In the genomic region with DNA sequence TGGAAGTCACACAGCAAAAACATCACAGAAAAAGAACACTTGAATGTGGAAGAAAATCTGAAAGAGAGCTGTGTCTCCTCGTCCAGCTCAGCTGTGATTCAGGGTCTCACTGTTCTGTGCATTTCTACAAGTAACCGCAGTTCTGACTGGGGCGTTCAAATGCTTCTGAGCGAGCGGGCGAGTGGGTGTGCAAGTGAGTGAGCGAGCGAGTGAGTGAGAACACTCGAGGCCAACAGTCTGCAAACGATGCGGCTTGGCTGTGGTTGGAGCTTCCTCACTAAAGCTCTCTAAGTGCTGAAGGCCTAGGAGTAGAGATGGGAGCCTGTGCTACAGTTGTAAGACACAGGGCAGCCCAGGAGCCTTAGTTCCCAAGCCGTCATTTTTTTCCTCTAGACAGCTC, we compare ENCODE assay signal across 30 mouse cellular contexts. TPM values are rescaled to one million over a fixed set of nuclear protein-coding genes. Genes with fewer than 3 reads are reported as not detected.
A peak's percentile ranks its signal among the peaks of the same experiment; 100 is the strongest.
DNase-seq lines count a peak whose midpoint lies in the region.
"Had no signal": no experiment of that assay in that cellular context is flagged by ENCODE, and none has a peak within 500 bp of the region (broad histone marks: within the 10 kb centered on the region; RNA-seq: fewer than 3 reads in every experiment).

No protein-coding gene starts in this region.

- peaks cover 5% of the 10 kb centered on the region; the same call in 1 of the 2 replicates for H3K36me3 ChIP-seq in limb, embryonic 10.5 days
- H3K36me3 ChIP-seq: forebrain, embryonic 12.5 days; midbrain, embryonic 13.5 days had no signal

- peak; percentile 33 to 46 for DNase-seq in layer of hippocampus, postnatal 36 days
- DNase-seq in layer of hippocampus, adult 11-12 months (ENCODE audit: low spot score): no peak
- DNase-seq in right cerebral cortex, adult 18-20 months: peak; percentile 81
- DNase-seq in right cerebral cortex, postnatal 10 days (ENCODE audit: low spot score in 2 of 2): no peak
- peak; percentile 34 for DNase-seq in right cerebral cortex, postnatal 14 days
- DNase-seq in limb, embryonic 10.5 days (ENCODE audit: low spot score): no peak
- no peak for DNase-seq in embryo, embryonic 9.5 days (ENCODE audit: extremely low spot score)
- DNase-seq: adrenal gland, postnatal 25 days; B cell, adult 2 months; cerebellum, adult 2 months; cerebellum, postnatal 14 days; forebrain, postnatal 0 days; gastrocnemius, adult 2 months; gastrocnemius, postnatal 36 days; heart, adult 18-20 months; heart, postnatal 4 days; kidney, adult 9 months; kidney, postnatal 10 days; liver, postnatal 0 days; lung, postnatal 4 days; thymus, adult 18-20 months; thymus, postnatal 25 days had no signal

- H3K4me1 ChIP-seq in limb, embryonic 10.5 days: 0 out of 2 replicates have a peak, but pooled peaks cover 3% of the 10 kb centered on the region
- H3K4me1 ChIP-seq: embryonic facial prominence, embryonic 10.5 days; embryonic facial prominence, embryonic 15.5 days; forebrain, embryonic 12.5 days; heart, embryonic 12.5 days; hindbrain, embryonic 13.5 days; midbrain, embryonic 13.5 days had no signal

- no peak overlapping the region for H3K27ac ChIP-seq in limb, embryonic 10.5 days
- H3K27ac ChIP-seq: embryonic facial prominence, embryonic 10.5 days; embryonic facial prominence, embryonic 15.5 days; forebrain, embryonic 12.5 days; gastrocnemius, adult 2 months; hindbrain, embryonic 13.5 days; liver, embryonic 12.5 days; midbrain, embryonic 13.5 days had no signal

- H3K27me3 ChIP-seq in limb, embryonic 10.5 days (ENCODE audit: low read depth, poor library complexity, severe bottlenecking): no peaks in the 10 kb centered on the region
- H3K27me3 ChIP-seq: embryonic facial prominence, embryonic 15.5 days; forebrain, embryonic 12.5 days; heart, embryonic 12.5 days; hindbrain, embryonic 13.5 days; liver, embryonic 12.5 days; megakaryocyte, embryonic 14.5 days; midbrain, embryonic 13.5 days had no signal

- WGBS in limb, embryonic 10.5 days: 92% methylated on average over 12 of the region's 12 CpGs

- no peak overlapping the region for H3K4me3 ChIP-seq in limb, embryonic 10.5 days
- H3K4me3 ChIP-seq: embryonic facial prominence, embryonic 10.5 days; embryonic facial prominence, embryonic 15.5 days; forebrain, embryonic 12.5 days; gastrocnemius, adult 2 months; heart, embryonic 12.5 days; hindbrain, embryonic 13.5 days; liver, embryonic 12.5 days; megakaryocyte, embryonic 14.5 days; midbrain, embryonic 13.5 days had no signal

- H3K9me3 ChIP-seq in limb, embryonic 10.5 days (replicated peaks): no peaks in the 10 kb centered on the region
- H3K9me3 ChIP-seq: embryonic facial prominence, embryonic 10.5 days; embryonic facial prominence, embryonic 15.5 days; forebrain, embryonic 12.5 days; heart, embryonic 12.5 days; hindbrain, embryonic 13.5 days; liver, embryonic 12.5 days; megakaryocyte, embryonic 14.5 days; midbrain, embryonic 13.5 days had no signal

RNA-seq across cellular contexts. Expression of a gene that starts 22.9 kb away (rescaled TPM):
- 10 to 100 TPM; 46.0 to 49.1 TPM for total RNA-seq in layer of hippocampus, postnatal 36 days (2021)
- 4.4 and 5.2 TPM in 2 replicates for polyA plus RNA-seq in limb, embryonic 10.5 days (2016; fragmentation: Nextera tagmentation; extraction: Ambion mirVana)

RNA-seq across cellular contexts. Expression of a gene that starts 36.0 kb away (rescaled TPM):
- total RNA-seq in layer of hippocampus, postnatal 36 days (2021): 1 to 10 TPM; 4.5 to 5.5 TPM
- polyA plus RNA-seq in limb, embryonic 10.5 days (2016; fragmentation: Nextera tagmentation; extraction: Ambion mirVana): 14.5 and 15.5 TPM in 2 replicates

Comparison
In these comparisons a context has a peak if more than half of its experiments do, and no peak if none do; other contexts are left out.
1. DNase-seq: peak in layer of hippocampus, postnatal 36 days (2 of 2), right cerebral cortex, adult 18-20 months (single experiment) and right cerebral cortex, postnatal 14 days (single experiment); none in layer of hippocampus, adult 11-12 months (single experiment), right cerebral cortex, postnatal 10 days (0 of 2), limb, embryonic 10.5 days (single experiment) and embryo, embryonic 9.5 days (single experiment).